Mouse (Mus musculus): ENCODE results near the gene Tmem59. TPM values are rescaled to one million over a fixed set of nuclear protein-coding genes. Genes with fewer than 3 reads are reported as not detected.

The Tmem59 gene
- polyA plus RNA-seq, 1 experiment = 142 TPM

- Histone ChIP-seq H3K79me2 (ENCODE audit: control insufficient read depth, insufficient read depth) (no peaks in the 10 kb centered on the region), H3K79me3 (ENCODE audit: low read depth) (peaks cover 2% of the 10 kb centered on the region), H3K4me3 (ENCODE audit: insufficient read depth, poor library complexity, severe bottlenecking) (no peak overlapping the region), H3K27me3 (ENCODE audit: control insufficient read depth, insufficient read depth, insufficient read length) (no peaks in the 10 kb centered on the region), H3K36me3 (ENCODE audit: control insufficient read depth, insufficient read depth) (peaks cover 76% of the 10 kb centered on the region), H3ac (ENCODE audit: control insufficient read depth, insufficient read length, low read depth) (no peak overlapping the region)
- TF ChIP-seq CEBPB (IDR thresholded peaks at IDR 0.05; ENCODE audit: low read depth) (no peak), MAX (IDR thresholded peaks at IDR 0.05) (no peak), MYOG (IDR thresholded peaks at IDR 0.05; ENCODE audit: control insufficient read depth, extremely low read depth, insufficient read length) (no peak), FOSL1 (IDR thresholded peaks at IDR 0.05; ENCODE audit: insufficient read depth, low read length, poor library complexity, severe bottlenecking) (no peak), CTCF (IDR thresholded peaks at IDR 0.05; ENCODE audit: control insufficient read depth, insufficient read depth, insufficient read length) (no peak), USF1 (IDR thresholded peaks at IDR 0.05; ENCODE audit: low read depth) (no peak), MYOD1 (IDR thresholded peaks at IDR 0.05; ENCODE audit: control insufficient read depth, insufficient read length, low read depth) (no peak)
Measured at GRCm38 (mm10) chr4:107193841-107194240, 15.6 kb downstream of the Tmem59 start.

DNA sequence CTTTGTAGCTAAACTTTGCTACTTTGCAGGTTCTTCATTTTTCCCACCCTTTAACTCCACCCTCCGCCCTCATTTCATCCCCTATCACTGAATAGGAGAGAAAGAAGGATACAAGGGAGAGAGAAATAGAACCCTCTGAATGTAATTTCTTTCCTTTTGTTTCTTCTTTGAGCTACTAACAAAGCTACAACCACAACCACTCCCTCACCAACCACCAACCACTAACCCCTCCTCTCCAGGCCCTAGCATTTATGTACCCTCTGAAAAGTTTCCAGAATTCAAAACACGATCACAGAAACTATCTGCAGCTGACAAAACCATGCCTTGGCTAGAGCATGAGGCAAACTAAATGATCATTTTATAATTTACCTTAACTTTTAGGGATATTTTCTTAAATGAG is 18.3 kb downstream of the Tmem59 start:
- Histone ChIP-seq H3K4me3 (ENCODE audit: insufficient read depth, poor library complexity, severe bottlenecking) (no peak overlapping the region), H3K79me3 (ENCODE audit: low read depth) (no peaks in the 10 kb centered on the region), H3ac (ENCODE audit: control insufficient read depth, insufficient read length, low read depth) (no peak overlapping the region), H3K27me3 (ENCODE audit: control insufficient read depth, insufficient read depth, insufficient read length) (no peaks in the 10 kb centered on the region), H3K36me3 (ENCODE audit: control insufficient read depth, insufficient read depth) (peaks cover 77% of the 10 kb centered on the region), H3K79me2 (ENCODE audit: control insufficient read depth, insufficient read depth) (no peaks in the 10 kb centered on the region)
- TF ChIP-seq MAX (IDR thresholded peaks at IDR 0.05) (no peak), CTCF (IDR thresholded peaks at IDR 0.05; ENCODE audit: control insufficient read depth, insufficient read depth, insufficient read length) (no peak), MYOG (IDR thresholded peaks at IDR 0.05; ENCODE audit: control insufficient read depth, extremely low read depth, insufficient read length) (no peak), FOSL1 (IDR thresholded peaks at IDR 0.05; ENCODE audit: insufficient read depth, low read length, poor library complexity, severe bottlenecking) (no peak), USF1 (IDR thresholded peaks at IDR 0.05; ENCODE audit: low read depth) (no peak), MYOD1 (IDR thresholded peaks at IDR 0.05; ENCODE audit: control insufficient read depth, insufficient read length, low read depth) (no peak), CEBPB (IDR thresholded peaks at IDR 0.05; ENCODE audit: low read depth) (no peak)

DNA sequence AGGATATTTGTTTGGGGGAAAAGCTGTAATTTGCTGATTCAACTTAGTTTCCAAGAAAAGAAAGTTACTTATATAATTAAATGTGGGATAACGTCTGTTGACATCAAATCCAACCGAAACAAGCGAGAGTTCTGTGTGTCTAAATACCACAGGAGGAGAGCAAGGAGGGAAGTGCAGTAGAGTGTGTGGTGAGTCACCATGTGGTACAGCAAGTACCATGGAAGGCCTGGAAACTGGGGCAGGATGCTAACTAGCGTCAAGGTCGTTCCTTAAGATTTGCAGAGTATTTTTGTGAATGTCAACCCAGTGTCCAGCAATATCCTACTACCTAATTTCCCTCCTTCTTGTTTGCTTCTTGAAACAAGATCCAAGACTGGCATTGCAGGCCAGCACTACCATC is 19.9 kb downstream of the Tmem59 start:
- no peaks in the 10 kb centered on the region for H3K79me2 ChIP-seq (ENCODE audit: control insufficient read depth, insufficient read depth)
- H3ac ChIP-seq (ENCODE audit: control insufficient read depth, insufficient read length, low read depth) = no peak overlapping the region
- no peaks in the 10 kb centered on the region for H3K79me3 ChIP-seq (ENCODE audit: low read depth)
- TF ChIP-seq MYOD1 (IDR thresholded peaks at IDR 0.05; ENCODE audit: control insufficient read depth, insufficient read length, low read depth) = no peak
- no peak for TF ChIP-seq CEBPB (IDR thresholded peaks at IDR 0.05; ENCODE audit: low read depth)
- no peak for TF ChIP-seq CTCF (IDR thresholded peaks at IDR 0.05; ENCODE audit: control insufficient read depth, insufficient read depth, insufficient read length)
- no peak for TF ChIP-seq FOSL1 (IDR thresholded peaks at IDR 0.05; ENCODE audit: insufficient read depth, low read length, poor library complexity, severe bottlenecking)
- no peak for TF ChIP-seq MAX (IDR thresholded peaks at IDR 0.05)
- TF ChIP-seq MYOG (IDR thresholded peaks at IDR 0.05; ENCODE audit: control insufficient read depth, extremely low read depth, insufficient read length) = no peak
- TF ChIP-seq USF1 (IDR thresholded peaks at IDR 0.05; ENCODE audit: low read depth) = no peak
- H3K4me3 ChIP-seq (ENCODE audit: insufficient read depth, poor library complexity, severe bottlenecking) = no peak overlapping the region
- no peaks in the 10 kb centered on the region for H3K27me3 ChIP-seq (ENCODE audit: control insufficient read depth, insufficient read depth, insufficient read length)
- peaks cover 78% of the 10 kb centered on the region for H3K36me3 ChIP-seq (ENCODE audit: control insufficient read depth, insufficient read depth)

GRCm38 (mm10) chr4:107201779-107202178 is 23.6 kb downstream of the Tmem59 start:
- peaks cover 62% of the 10 kb centered on the region for H3K36me3 ChIP-seq (ENCODE audit: control insufficient read depth, insufficient read depth)
- no peak overlapping the region for H3ac ChIP-seq (ENCODE audit: control insufficient read depth, insufficient read length, low read depth)
- no peak overlapping the region for H3K4me3 ChIP-seq (ENCODE audit: insufficient read depth, poor library complexity, severe bottlenecking)
- H3K79me2 ChIP-seq (ENCODE audit: control insufficient read depth, insufficient read depth) = no peaks in the 10 kb centered on the region
- H3K27me3 ChIP-seq (ENCODE audit: control insufficient read depth, insufficient read depth, insufficient read length) = no peaks in the 10 kb centered on the region
- TF ChIP-seq MYOG (IDR thresholded peaks at IDR 0.05; ENCODE audit: control insufficient read depth, extremely low read depth, insufficient read length) (no peak), MAX (IDR thresholded peaks at IDR 0.05) (no peak), USF1 (IDR thresholded peaks at IDR 0.05; ENCODE audit: low read depth) (no peak), FOSL1 (IDR thresholded peaks at IDR 0.05; ENCODE audit: insufficient read depth, low read length, poor library complexity, severe bottlenecking) (no peak), CTCF (IDR thresholded peaks at IDR 0.05; ENCODE audit: control insufficient read depth, insufficient read depth, insufficient read length) (no peak), CEBPB (IDR thresholded peaks at IDR 0.05; ENCODE audit: low read depth) (no peak), MYOD1 (IDR thresholded peaks at IDR 0.05; ENCODE audit: control insufficient read depth, insufficient read length, low read depth) (no peak)
- no peaks in the 10 kb centered on the region for H3K79me3 ChIP-seq (ENCODE audit: low read depth)

GRCm38 (mm10) chr4:107203001-107203400 is 24.8 kb downstream of the Tmem59 start:
- Histone ChIP-seq H3K79me3 (ENCODE audit: low read depth) (no peaks in the 10 kb centered on the region), H3K27me3 (ENCODE audit: control insufficient read depth, insufficient read depth, insufficient read length) (no peaks in the 10 kb centered on the region), H3K4me3 (ENCODE audit: insufficient read depth, poor library complexity, severe bottlenecking) (no peak overlapping the region), H3K79me2 (ENCODE audit: control insufficient read depth, insufficient read depth) (no peaks in the 10 kb centered on the region), H3K36me3 (ENCODE audit: control insufficient read depth, insufficient read depth) (peaks cover 50% of the 10 kb centered on the region), H3ac (ENCODE audit: control insufficient read depth, insufficient read length, low read depth) (no peak overlapping the region)
- TF ChIP-seq CTCF (IDR thresholded peaks at IDR 0.05; ENCODE audit: control insufficient read depth, insufficient read depth, insufficient read length) (no peak), MYOD1 (IDR thresholded peaks at IDR 0.05; ENCODE audit: control insufficient read depth, insufficient read length, low read depth) (no peak), MYOG (IDR thresholded peaks at IDR 0.05; ENCODE audit: control insufficient read depth, extremely low read depth, insufficient read length) (no peak), FOSL1 (IDR thresholded peaks at IDR 0.05; ENCODE audit: insufficient read depth, low read length, poor library complexity, severe bottlenecking) (no peak), CEBPB (IDR thresholded peaks at IDR 0.05; ENCODE audit: low read depth) (no peak), USF1 (IDR thresholded peaks at IDR 0.05; ENCODE audit: low read depth) (no peak), MAX (IDR thresholded peaks at IDR 0.05) (no peak)

GRCm38 (mm10) chr4:107207016-107207415 is 28.8 kb downstream of the Tmem59 start:
- TF ChIP-seq FOSL1 (IDR thresholded peaks at IDR 0.05; ENCODE audit: insufficient read depth, low read length, poor library complexity, severe bottlenecking) = no peak
- TF ChIP-seq MYOG (IDR thresholded peaks at IDR 0.05; ENCODE audit: control insufficient read depth, extremely low read depth, insufficient read length) = no peak
- TF ChIP-seq MYOD1 (IDR thresholded peaks at IDR 0.05; ENCODE audit: control insufficient read depth, insufficient read length, low read depth) = no peak
- TF ChIP-seq CTCF (IDR thresholded peaks at IDR 0.05; ENCODE audit: control insufficient read depth, insufficient read depth, insufficient read length) = no peak
- no peak for TF ChIP-seq CEBPB (IDR thresholded peaks at IDR 0.05; ENCODE audit: low read depth)
- no peak for TF ChIP-seq USF1 (IDR thresholded peaks at IDR 0.05; ENCODE audit: low read depth)
- no peak for TF ChIP-seq MAX (IDR thresholded peaks at IDR 0.05)
- Histone ChIP-seq H3K79me3 (ENCODE audit: low read depth) (no peaks in the 10 kb centered on the region), H3ac (ENCODE audit: control insufficient read depth, insufficient read length, low read depth) (no peak overlapping the region), H3K27me3 (ENCODE audit: control insufficient read depth, insufficient read depth, insufficient read length) (no peaks in the 10 kb centered on the region), H3K79me2 (ENCODE audit: control insufficient read depth, insufficient read depth) (no peaks in the 10 kb centered on the region), H3K36me3 (ENCODE audit: control insufficient read depth, insufficient read depth) (peaks cover 14% of the 10 kb centered on the region), H3K4me3 (ENCODE audit: insufficient read depth, poor library complexity, severe bottlenecking) (no peak overlapping the region)
